Mouse (Mus musculus): ENCODE measurements around the gene Clk1.

DNA sequence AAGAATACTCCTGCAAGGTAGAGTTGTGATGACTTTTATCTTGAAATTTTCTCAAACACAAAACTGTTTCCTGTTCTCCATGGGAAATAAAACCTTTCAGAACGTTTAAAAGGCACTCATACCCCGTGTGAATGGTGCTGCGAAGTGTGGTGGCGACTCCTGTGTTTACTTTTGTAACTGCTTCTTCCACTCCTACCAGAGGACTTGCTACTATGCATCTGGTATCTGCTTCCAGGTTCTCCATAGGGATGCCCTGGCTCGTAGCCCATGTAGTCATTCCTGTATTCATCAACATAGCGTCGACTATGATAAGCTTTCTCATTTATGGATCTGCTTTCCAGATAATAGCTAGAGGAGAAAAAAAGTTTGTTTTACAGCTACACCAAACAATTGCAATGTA lies 2.9 kb downstream of the Clk1 start:
- TF ChIP-seq CTCF (IDR thresholded peaks at IDR 0.05; ENCODE audit: borderline replicate concordance, extremely low read depth, insufficient read depth, insufficient read length) (no peak), POLR2A (IDR thresholded peaks at IDR 0.05; ENCODE audit: borderline replicate concordance, extremely low read depth, insufficient read depth, insufficient read length, poor library complexity, severe bottlenecking) (no peak)

Measured in brain, embryonic 14.5 days (tissue).